Mouse (Mus musculus) forebrain, embryonic 15.5 days (tissue): ENCODE measurements around the gene Urm1. TPM values are rescaled to one million over a fixed set of nuclear protein-coding genes. Genes with fewer than 3 reads are reported as not detected.

ENCODE experiments used
- ATAC-seq: fragments of 200-750 bp; cut with Nextera tagmentation; replicated peaks from 2 replicates; pipeline ENCODE4 v1.8.0; 2017; ENCODE audit warnings: mild to moderate bottlenecking, moderate TSS enrichment, moderate library complexity
- H3K27ac ChIP-seq: fragments of 300-500 bp; sonication (generic); replicated peaks from 2 replicates; pipeline ENCODE4 v1.5.1; 2015; ENCODE audit warnings: mild to moderate bottlenecking, inconsistent platforms
- H3K27me3 ChIP-seq: fragments of 300-500 bp; sonication (generic); 2 replicates; pipeline ENCODE4 v1.6.1; 2015; ENCODE audit warnings: inconsistent platforms
- H3K36me3 ChIP-seq: fragments of 300-500 bp; sonication (generic); 2 replicates; pipeline ENCODE4 v1.6.1; 2015; ENCODE audit warnings: mild to moderate bottlenecking, inconsistent platforms
- H3K4me1 ChIP-seq: fragments of 300-500 bp; sonication (generic); 2 replicates; pipeline ENCODE4 v1.6.1; 2015; ENCODE audit warnings: inconsistent platforms
- H3K4me2 ChIP-seq: fragments of 300-500 bp; sonication (generic); replicated peaks from 2 replicates; pipeline ENCODE4 v1.6.1; 2015; ENCODE audit warnings: mild to moderate bottlenecking, inconsistent platforms
- H3K4me3 ChIP-seq: fragments of 300-500 bp; sonication (generic); 2 replicates; pipeline ENCODE4 v1.5.1; 2015; ENCODE audit warnings: mild to moderate bottlenecking, inconsistent platforms
- H3K9ac ChIP-seq: fragments of 300-500 bp; sonication (generic); replicated peaks from 2 replicates; pipeline ENCODE4 v1.6.1; 2015; ENCODE audit warnings: mild to moderate bottlenecking, inconsistent platforms
- H3K9me3 ChIP-seq: fragments of 300-500 bp; sonication (generic); 2 replicates; pipeline ENCODE4 v1.6.1; 2016; ENCODE audit warnings: inconsistent platforms
- WGBS: fragments of 180-500 bp; shearing (Covaris S2); methylation state at CpG from one replicate; pipeline ENCODE4 v1.1.7; 2015; ENCODE audit warnings: mixed read lengths; 5-methylcytosine and 5-hydroxymethylcytosine counted together
- polyA plus RNA-seq: library from polyadenylated mRNA; unstranded; fragments of >200 nt; fragmentation: Nextera tagmentation; extraction: Ambion mirVana; gene quantifications from 2 replicates; pipeline ENCODE4 v1.2.1, GENCODE M21; 2015

Urm1 gene
- polyA plus RNA-seq, 1 experiment from 2014 or later = 21.2 TPM

DNA sequence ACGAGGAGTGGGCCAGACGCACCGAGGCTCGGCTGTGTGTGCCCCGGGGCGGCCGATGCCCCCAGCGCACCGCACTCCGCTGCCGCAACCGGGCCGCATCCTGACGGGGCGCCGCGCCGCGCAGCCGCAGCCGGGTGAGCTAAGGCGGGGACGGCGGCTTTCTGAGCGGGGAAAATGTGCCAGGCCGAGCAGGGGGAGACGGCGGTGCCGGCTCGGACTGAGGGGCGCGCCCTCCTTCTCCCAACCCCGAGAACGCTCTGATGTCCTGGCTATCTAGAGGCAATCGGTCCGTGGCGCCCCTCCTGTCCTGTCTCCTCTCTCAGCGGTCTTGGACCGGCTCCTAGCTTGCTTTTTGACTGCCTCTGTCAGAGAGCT, 17.1 kb upstream of the Urm1 start:
- Histone ChIP-seq H3K9ac (peak overlapping the region; percentile 79), H3K4me3 (peak overlapping the region; percentile 69), H3K36me3 (peaks cover 34% of the 10 kb centered on the region), H3K4me1 (peaks cover 13% of the 10 kb centered on the region), H3K9me3 (no peaks in the 10 kb centered on the region), H3K4me2 (peak overlapping the region; percentile 65), H3K27me3 (no peaks in the 10 kb centered on the region), H3K27ac (peak overlapping the region; percentile 93)
- under 1% methylated on average over 35 of the region's 39 CpGs for WGBS
- ATAC-seq = no peak

GRCm38 (mm10) chr2:29803400-29803831, 16.5 kb upstream of the Urm1 start:
- Histone ChIP-seq H3K4me2 (peak overlapping the region; percentile 65), H3K27me3 (no peaks in the 10 kb centered on the region), H3K9ac (peak overlapping the region; percentile 79), H3K36me3 (peaks cover 40% of the 10 kb centered on the region), H3K9me3 (no peaks in the 10 kb centered on the region), H3K4me1 (peaks cover 13% of the 10 kb centered on the region), H3K27ac (peak overlapping the region; percentile 93), H3K4me3 (peak overlapping the region; percentile 69)
- ATAC-seq = no peak
- 21% methylated on average over 6 of the region's 6 CpGs for WGBS

GRCm38 (mm10) chr2:29815678-29816371, 4.0 kb upstream of the Urm1 start:
- 81% methylated on average over 11 of the region's 11 CpGs for WGBS

DNA sequence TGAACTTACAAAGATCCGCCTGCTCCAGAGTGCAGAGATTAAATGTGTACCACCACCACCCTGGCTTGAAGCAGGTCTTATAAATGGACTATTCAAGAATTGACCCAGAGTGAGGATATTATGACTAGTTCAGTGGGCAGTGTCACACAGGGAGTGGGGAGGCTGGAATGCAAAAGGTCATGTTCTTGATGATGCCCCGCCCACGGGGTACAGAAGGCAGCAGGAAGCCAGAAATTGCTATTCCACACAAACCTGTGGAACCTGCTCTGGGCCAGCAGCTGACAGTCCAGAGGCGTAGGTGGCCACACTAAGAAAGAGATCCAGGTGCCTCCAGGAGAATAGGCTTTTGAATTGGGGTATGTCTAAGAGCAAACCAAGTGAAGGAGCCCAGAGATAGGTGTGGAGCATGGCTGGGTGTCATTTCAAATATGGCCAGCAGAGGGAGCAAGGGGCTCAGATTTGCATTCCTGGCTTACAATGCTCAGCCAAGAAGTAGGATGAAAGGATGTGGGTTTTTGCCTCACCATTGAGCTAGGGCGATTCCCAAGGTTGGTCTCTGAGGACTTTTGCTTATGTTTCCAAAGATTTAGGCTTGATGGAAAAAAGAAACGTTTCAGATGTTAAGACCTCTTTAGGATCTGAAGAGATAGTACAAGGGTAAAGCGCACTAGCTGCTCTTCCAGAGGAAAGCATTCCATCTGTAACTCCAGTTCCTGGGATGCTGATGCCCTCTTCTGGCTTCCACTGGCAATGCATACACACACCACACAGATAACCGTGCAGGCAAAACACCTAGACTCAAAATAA, 2.2 kb upstream of the Urm1 start:
- Histone ChIP-seq H3K4me2 (peak overlapping the region; percentile 34; the same call in 1 of the 2 replicates), H3K27me3 (no peaks in the 10 kb centered on the region), H3K9me3 (no peaks in the 10 kb centered on the region), H3K27ac (peak overlapping the region; percentile 87), H3K36me3 (peaks cover 42% of the 10 kb centered on the region), H3K9ac (no peak overlapping the region), H3K4me1 (peaks cover 20% of the 10 kb centered on the region), H3K4me3 (peak overlapping the region; percentile 20)
- ATAC-seq = peak; percentile 72
- 35% methylated on average over 8 of the region's 8 CpGs for WGBS

More at GRCm38 (mm10) chr2:29815678-29816371, 4.0 kb upstream of the Urm1 start:
- Histone ChIP-seq H3K9me3 (no peaks in the 10 kb centered on the region), H3K9ac (no peak overlapping the region), H3K27ac (no peak overlapping the region), H3K4me1 (peaks cover 18% of the 10 kb centered on the region), H3K4me2 (no peak overlapping the region), H3K4me3 (no peak overlapping the region), H3K27me3 (no peaks in the 10 kb centered on the region), H3K36me3 (peaks cover 59% of the 10 kb centered on the region)
- ATAC-seq = no peak

GRCm38 (mm10) chr2:29819363-29819762, 512 bp upstream of the Urm1 start:
- Histone ChIP-seq H3K4me1 (peaks cover 20% of the 10 kb centered on the region), H3K27me3 (no peaks in the 10 kb centered on the region), H3K27ac (peak overlapping the region; percentile 94), H3K9me3 (no peaks in the 10 kb centered on the region), H3K9ac (no peak overlapping the region), H3K4me3 (no peak overlapping the region), H3K36me3 (peaks cover 25% of the 10 kb centered on the region), H3K4me2 (peak overlapping the region; percentile 85)
- no peak for ATAC-seq
- WGBS = 18% methylated on average over 2 of the region's 2 CpGs

DNA sequence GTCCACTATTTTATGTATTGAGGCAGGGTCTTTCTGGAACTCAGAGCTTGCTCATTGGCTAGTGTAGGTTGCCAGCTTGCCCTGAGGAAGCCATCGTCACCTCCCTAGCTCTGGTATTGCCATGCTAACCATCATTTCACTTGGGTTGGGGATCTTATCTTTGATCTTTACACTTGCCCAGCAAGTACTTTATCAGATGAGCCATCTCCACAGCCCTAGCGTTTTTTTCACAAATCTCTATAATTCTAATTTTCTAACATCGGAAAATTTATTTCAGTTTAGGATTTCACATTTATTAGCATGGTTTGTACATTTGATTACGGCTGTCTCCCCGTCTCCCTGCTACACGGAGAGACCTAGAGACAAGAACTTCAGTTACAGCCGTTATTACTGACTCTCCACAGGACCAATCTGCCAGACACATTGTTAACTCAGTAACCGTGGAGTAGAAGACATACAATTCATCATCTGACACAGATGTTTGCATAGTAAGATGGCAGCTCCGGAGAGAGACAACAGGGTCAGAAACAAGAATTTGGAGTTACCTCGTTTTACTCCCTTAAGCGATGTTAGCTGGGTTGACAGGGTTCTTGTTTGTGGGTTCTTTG, 6.5 kb downstream of the Urm1 start:
- Histone ChIP-seq H3K9ac (peak overlapping the region; percentile 82), H3K27ac (peak overlapping the region; percentile 97), H3K4me1 (peaks cover 19% of the 10 kb centered on the region), H3K27me3 (no peaks in the 10 kb centered on the region), H3K36me3 (no peaks in the 10 kb centered on the region), H3K4me2 (peak overlapping the region; percentile 57), H3K4me3 (peak overlapping the region; percentile 93), H3K9me3 (no peaks in the 10 kb centered on the region)
- whole genome bisulfite sequencing = 14% methylated on average over 11 of the region's 11 CpGs
- ATAC-seq = peak; percentile 23; the same call in 1 of the 2 replicates

GRCm38 (mm10) chr2:29826926-29827708, 7.2 kb downstream of the Urm1 start:
- no peaks in the 10 kb centered on the region for H3K9me3 ChIP-seq
- under 1% methylated on average over 48 of the region's 48 CpGs for WGBS

DNA sequence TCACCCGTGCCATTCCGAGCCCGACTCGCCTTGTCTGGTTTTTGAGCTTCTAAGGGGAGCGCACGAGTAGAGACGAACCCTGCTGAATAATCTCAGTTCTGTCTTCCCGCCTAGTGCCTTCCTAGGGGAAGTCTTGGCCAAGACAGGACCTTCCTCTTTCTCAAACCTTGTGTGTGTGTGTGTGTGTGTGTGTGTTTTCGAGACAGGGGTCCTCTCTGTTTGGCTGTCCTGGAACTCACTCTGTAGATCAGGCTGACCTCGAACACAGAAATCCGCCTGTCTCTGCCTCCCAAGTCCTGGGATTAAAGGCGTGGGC, 7.8 kb downstream of the Urm1 start:
- Histone ChIP-seq H3K27ac (peak overlapping the region; percentile 49), H3K4me1 (peaks cover 19% of the 10 kb centered on the region), H3K27me3 (no peaks in the 10 kb centered on the region), H3K9me3 (no peaks in the 10 kb centered on the region), H3K4me3 (peak overlapping the region; percentile 93), H3K4me2 (peak overlapping the region; percentile 76), H3K9ac (peak overlapping the region; percentile 73), H3K36me3 (peaks cover 2% of the 10 kb centered on the region)
- WGBS = 6% methylated on average over 12 of the region's 12 CpGs
- ATAC-seq = no peak

More at GRCm38 (mm10) chr2:29826926-29827708, 7.2 kb downstream of the Urm1 start:
- peak overlapping the region; percentile 97 for H3K27ac ChIP-seq
- H3K4me3 ChIP-seq = peak overlapping the region; percentile 93
- H3K9ac ChIP-seq = peak overlapping the region; percentile 82
- peak overlapping the region; percentile 76 for H3K4me2 ChIP-seq
- no peaks in the 10 kb centered on the region for H3K36me3 ChIP-seq
- peaks cover 19% of the 10 kb centered on the region for H3K4me1 ChIP-seq
- ATAC-seq = peak; percentile 98
- no peaks in the 10 kb centered on the region for H3K27me3 ChIP-seq

- H3K27me3 ChIP-seq = no peaks in the 10 kb centered on the region
- no peaks in the 10 kb centered on the region for H3K9me3 ChIP-seq
- H3K36me3 ChIP-seq = peaks cover 10% of the 10 kb centered on the region
- H3K4me1 ChIP-seq = peaks cover 20% of the 10 kb centered on the region
- no peak overlapping the region for H3K27ac ChIP-seq
- H3K9ac ChIP-seq = no peak overlapping the region
- no peak overlapping the region for H3K4me2 ChIP-seq
- 86% methylated on average over 4 of the region's 4 CpGs for WGBS
- no peak overlapping the region for H3K4me3 ChIP-seq
- no peak for ATAC-seq
Measured at GRCm38 (mm10) chr2:29831106-29831505, 11.2 kb downstream of the Urm1 start.

DNA sequence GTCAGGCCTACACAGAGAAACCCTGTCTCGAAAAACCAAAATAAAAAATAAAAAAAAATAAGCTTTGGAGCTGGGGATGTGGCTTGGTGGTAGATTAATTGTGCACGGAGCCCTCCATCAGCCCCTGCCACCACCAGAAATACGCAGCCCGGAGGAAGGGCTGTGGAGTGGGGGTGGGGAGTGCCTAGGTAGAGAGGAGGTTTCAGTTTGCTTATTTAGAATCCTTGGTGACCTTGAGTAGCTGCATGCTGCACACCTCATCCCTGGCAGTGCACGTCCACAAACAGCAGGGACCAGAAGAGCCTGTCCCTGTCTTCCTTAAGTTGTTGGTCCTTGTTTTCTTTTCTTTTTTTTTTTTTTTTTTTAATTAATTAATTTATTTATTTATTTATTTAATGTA, 13.9 kb downstream of the Urm1 start:
- Histone ChIP-seq H3K36me3 (peaks cover 10% of the 10 kb centered on the region), H3K27ac (no peak overlapping the region), H3K4me1 (0 out of 2 replicates have a peak, but pooled peaks cover 3% of the 10 kb centered on the region), H3K27me3 (no peaks in the 10 kb centered on the region), H3K9ac (no peak overlapping the region), H3K9me3 (no peaks in the 10 kb centered on the region), H3K4me2 (no peak overlapping the region), H3K4me3 (no peak overlapping the region)
- 97% methylated on average over 5 of the region's 5 CpGs for WGBS
- ATAC-seq = no peak

- peaks cover 10% of the 10 kb centered on the region for H3K36me3 ChIP-seq
- H3K27me3 ChIP-seq = no peaks in the 10 kb centered on the region
- no peak overlapping the region for H3K4me2 ChIP-seq
- WGBS = 8% methylated on average over 2 of the region's 2 CpGs
- no peak overlapping the region for H3K9ac ChIP-seq
- H3K4me3 ChIP-seq = no peak overlapping the region
- ATAC-seq = no peak
- 0 out of 2 replicates have a peak, but pooled peaks cover 3% of the 10 kb centered on the region for H3K4me1 ChIP-seq
- H3K27ac ChIP-seq = peak overlapping the region; percentile 32; the same call in 1 of the 2 replicates
- no peaks in the 10 kb centered on the region for H3K9me3 ChIP-seq
Measured at GRCm38 (mm10) chr2:29835391-29835899, 15.6 kb downstream of the Urm1 start.
